ENCODE assay signal across 8 mouse cellular contexts in genomic region chr7:25249314-25250140, GRCm38 (mm10). TPM values are rescaled to one million over a fixed set of nuclear protein-coding genes. Genes with fewer than 3 reads are reported as not detected.
DNase-seq lines count a peak whose midpoint lies in the region; ATAC-seq and TF ChIP-seq lines count a peak whose summit lies in the region.

No protein-coding gene starts in this region.

- TF ChIP-seq CTCF in C2C12 (IDR thresholded peaks at IDR 0.05; ENCODE audit: control insufficient read depth, insufficient read depth, insufficient read length): no peak
- no peak for TF ChIP-seq CTCF in liver, postnatal 0 days (IDR thresholded peaks at IDR 0.05; ENCODE audit: low read depth)

- no peaks in the 10 kb centered on the region for H3K27me3 ChIP-seq in C2C12 (ENCODE audit: control insufficient read depth, insufficient read depth, insufficient read length)
- H3K27me3 ChIP-seq in embryonic facial prominence, embryonic 14.5 days (replicated peaks; ENCODE audit: control insufficient read depth, insufficient read depth, low read length): no peaks in the 10 kb centered on the region
- H3K27me3 ChIP-seq in heart, embryonic 13.5 days (replicated peaks): no peaks in the 10 kb centered on the region
- H3K27me3 ChIP-seq in kidney, embryonic 16.5 days (ENCODE audit: insufficient read depth, low read length): no peaks in the 10 kb centered on the region
- H3K27me3 ChIP-seq in liver, postnatal 0 days (ENCODE audit: insufficient read depth, low read length): no peaks in the 10 kb centered on the region
- no peaks in the 10 kb centered on the region for H3K27me3 ChIP-seq in neural tube, embryonic 14.5 days (ENCODE audit: control insufficient read depth, insufficient read depth, low read length)

- no peak for TF ChIP-seq EP300 in liver, postnatal 0 days (IDR thresholded peaks at IDR 0.05; ENCODE audit: low read depth)

- H3K4me3 ChIP-seq in C2C12 (ENCODE audit: insufficient read depth, poor library complexity, severe bottlenecking): peak overlapping the region; percentile 92
- peak overlapping the region; percentile 93 for H3K4me3 ChIP-seq in embryonic facial prominence, embryonic 14.5 days (ENCODE audit: low read depth, low read length)
- peak overlapping the region; percentile 99 for H3K4me3 ChIP-seq in heart, embryonic 13.5 days
- H3K4me3 ChIP-seq in kidney, embryonic 16.5 days (ENCODE audit: low read length): peak overlapping the region; percentile 95
- peak overlapping the region; percentile 74 for H3K4me3 ChIP-seq in liver, postnatal 0 days (ENCODE audit: low read depth, low read length)
- peak overlapping the region; percentile 71 for H3K4me3 ChIP-seq in neural tube, embryonic 14.5 days (ENCODE audit: low read depth, low read length)

- WGBS in embryonic facial prominence, embryonic 14.5 days: 1% methylated on average over 35 of the region's 73 CpGs
- WGBS in heart, embryonic 13.5 days: under 1% methylated on average over 38 of the region's 73 CpGs
- WGBS in kidney, embryonic 16.5 days: under 1% methylated on average over 47 of the region's 73 CpGs
- WGBS in liver, postnatal 0 days (ENCODE audit: insufficient replicate concordance): 2% methylated on average over 36 of the region's 73 CpGs
- 2% methylated on average over 34 of the region's 73 CpGs for WGBS in neural tube, embryonic 14.5 days

- H3K36me3 ChIP-seq in C2C12 (ENCODE audit: control insufficient read depth, insufficient read depth): peaks cover 16% of the 10 kb centered on the region
- peaks cover 20% of the 10 kb centered on the region for H3K36me3 ChIP-seq in embryonic facial prominence, embryonic 14.5 days (ENCODE audit: control insufficient read depth, insufficient read depth, low read length)
- H3K36me3 ChIP-seq in heart, embryonic 13.5 days: peaks cover 18% of the 10 kb centered on the region
- peaks cover 13% of the 10 kb centered on the region for H3K36me3 ChIP-seq in kidney, embryonic 16.5 days (ENCODE audit: insufficient read depth, low read length)
- H3K36me3 ChIP-seq in liver, postnatal 0 days (replicated peaks; ENCODE audit: insufficient read depth, low read length): peaks cover 16% of the 10 kb centered on the region; the same call in 1 of the 2 replicates
- H3K36me3 ChIP-seq in neural tube, embryonic 14.5 days (ENCODE audit: control insufficient read depth, insufficient read depth, low read length): no peaks in the 10 kb centered on the region

- peak overlapping the region; percentile 97 for H3K9ac ChIP-seq in embryonic facial prominence, embryonic 14.5 days (ENCODE audit: low read depth, low read length)
- H3K9ac ChIP-seq in heart, embryonic 13.5 days: peak overlapping the region; percentile 100
- peak overlapping the region; percentile 93 for H3K9ac ChIP-seq in kidney, embryonic 16.5 days (replicated peaks; ENCODE audit: low read length)
- peak overlapping the region; percentile 91 for H3K9ac ChIP-seq in liver, postnatal 0 days (replicated peaks)
- peak overlapping the region; percentile 70 for H3K9ac ChIP-seq in neural tube, embryonic 14.5 days (replicated peaks; ENCODE audit: low read depth, low read length)

- peak overlapping the region; percentile 99 for H3K27ac ChIP-seq in embryonic facial prominence, embryonic 14.5 days (replicated peaks; ENCODE audit: low read depth, low read length)
- H3K27ac ChIP-seq in heart, embryonic 13.5 days (replicated peaks): peak overlapping the region; percentile 100
- peak overlapping the region; percentile 99 for H3K27ac ChIP-seq in kidney, embryonic 16.5 days (ENCODE audit: low read length)
- peak overlapping the region; percentile 97 for H3K27ac ChIP-seq in liver, postnatal 0 days (ENCODE audit: low read depth)
- H3K27ac ChIP-seq in neural tube, embryonic 14.5 days (ENCODE audit: low read depth, low read length): peak overlapping the region; percentile 87

- peaks cover 60% of the 10 kb centered on the region for H3K79me2 ChIP-seq in C2C12 (ENCODE audit: control insufficient read depth, insufficient read depth)

- H3K4me2 ChIP-seq in embryonic facial prominence, embryonic 14.5 days (ENCODE audit: low read depth, low read length): peak overlapping the region; percentile 66
- H3K4me2 ChIP-seq in heart, embryonic 13.5 days: peak overlapping the region; percentile 96
- peak overlapping the region; percentile 95 for H3K4me2 ChIP-seq in kidney, embryonic 16.5 days (replicated peaks; ENCODE audit: low read depth, low read length)
- H3K4me2 ChIP-seq in liver, postnatal 0 days (ENCODE audit: low read depth, low read length): peak overlapping the region; percentile 88
- peak overlapping the region; percentile 99 for H3K4me2 ChIP-seq in neural tube, embryonic 14.5 days (ENCODE audit: low read depth, low read length)

- H3ac ChIP-seq in C2C12 (ENCODE audit: control insufficient read depth, insufficient read length, low read depth): peak overlapping the region; percentile 94

- DNase-seq in adrenal gland, adult 8-10 months: peak; percentile 67
- peak; percentile 94 for DNase-seq in embryonic facial prominence, embryonic 14.5 days (ENCODE audit: low spot score)
- DNase-seq in liver, postnatal 0 days: peak; percentile 81
- peak; percentile 79 for DNase-seq in thymus, postnatal 0 days (ENCODE audit: low spot score)

- ATAC-seq in embryonic facial prominence, embryonic 14.5 days (ENCODE audit: low read depth): peak; percentile 67
- ATAC-seq in heart, embryonic 13.5 days (ENCODE audit: extremely low read depth, insufficient number of reproducible peaks, low FRiP score, low TSS enrichment): peak; percentile 37
- peak; percentile 71 for ATAC-seq in kidney, embryonic 16.5 days (ENCODE audit: low FRiP score, low TSS enrichment)
- peak; percentile 50 for ATAC-seq in liver, postnatal 0 days
- peak; percentile 22 for ATAC-seq in neural tube, embryonic 14.5 days (ENCODE audit: low read depth)

- no peaks in the 10 kb centered on the region for H3K9me3 ChIP-seq in embryonic facial prominence, embryonic 14.5 days (ENCODE audit: control insufficient read depth, low read length)
- H3K9me3 ChIP-seq in heart, embryonic 13.5 days: no peaks in the 10 kb centered on the region
- no peaks in the 10 kb centered on the region for H3K9me3 ChIP-seq in kidney, embryonic 16.5 days (ENCODE audit: low read length)
- no peaks in the 10 kb centered on the region for H3K9me3 ChIP-seq in liver, postnatal 0 days (ENCODE audit: low read length)
- H3K9me3 ChIP-seq in neural tube, embryonic 14.5 days (ENCODE audit: control insufficient read depth, low read length): no peaks in the 10 kb centered on the region

- H3K79me3 ChIP-seq in C2C12 (ENCODE audit: low read depth): peaks cover 49% of the 10 kb centered on the region

- peaks cover 25% of the 10 kb centered on the region for H3K4me1 ChIP-seq in embryonic facial prominence, embryonic 14.5 days (ENCODE audit: control insufficient read depth, insufficient read depth, low read length)
- peaks cover 56% of the 10 kb centered on the region for H3K4me1 ChIP-seq in heart, embryonic 13.5 days
- H3K4me1 ChIP-seq in kidney, embryonic 16.5 days (ENCODE audit: insufficient read depth, low read length): peaks cover 51% of the 10 kb centered on the region
- H3K4me1 ChIP-seq in liver, postnatal 0 days (ENCODE audit: insufficient read depth): peaks cover 41% of the 10 kb centered on the region
- peaks cover 21% of the 10 kb centered on the region for H3K4me1 ChIP-seq in neural tube, embryonic 14.5 days (ENCODE audit: control insufficient read depth, insufficient read depth, low read length)

RNA-seq across cellular contexts. Expression of gene Erf, which starts 1.0 kb away (rescaled TPM):
- polyA plus RNA-seq in C2C12 (2012; fragmentation: generic; extraction: Trizol): 61.8 TPM
- 10 to 100 TPM; 23.6 to 29.4 (median 27.2) TPM for total RNA-seq in adrenal gland, adult 8-10 months (2022)
- 23.3 and 26.0 TPM in 2 replicates for polyA plus RNA-seq in embryonic facial prominence, embryonic 14.5 days (2014; fragmentation: Nextera tagmentation; extraction: Ambion mirVana)
- 11.2 and 14.3 TPM in 2 replicates for polyA plus RNA-seq in heart, embryonic 13.5 days (2015; fragmentation: Nextera tagmentation; extraction: Ambion mirVana)
- polyA plus RNA-seq in kidney, embryonic 16.5 days (2015; fragmentation: Nextera tagmentation; extraction: Ambion mirVana): 12.5 and 15.2 TPM in 2 replicates
- 4.6 and 5.2 TPM in 2 replicates for polyA plus RNA-seq in liver, postnatal 0 days (2015; fragmentation: Nextera tagmentation; extraction: Ambion mirVana)
- 4.5 and 4.8 TPM in 2 replicates for polyA plus RNA-seq in neural tube, embryonic 14.5 days (2014; fragmentation: Nextera tagmentation; extraction: Ambion mirVana)
- polyA plus RNA-seq in thymus, postnatal 0 days (2015; fragmentation: Nextera tagmentation; extraction: Ambion mirVana): 4.5 and 6.4 TPM in 2 replicates

RNA-seq across cellular contexts. Expression of gene Gsk3a, which starts 11.9 kb away (rescaled TPM):
- 87.3 TPM for polyA plus RNA-seq in C2C12 (2012; fragmentation: generic; extraction: Trizol)
- total RNA-seq in adrenal gland, adult 8-10 months (2022): 100 to 1,000 TPM in 3 of 4 experiments, 10 to 100 TPM in 1; 99.2 to 107 (median 104) TPM
- 14.3 and 14.8 TPM in 2 replicates for polyA plus RNA-seq in embryonic facial prominence, embryonic 14.5 days (2014; fragmentation: Nextera tagmentation; extraction: Ambion mirVana)
- polyA plus RNA-seq in heart, embryonic 13.5 days (2015; fragmentation: Nextera tagmentation; extraction: Ambion mirVana): 7.8 and 8.2 TPM in 2 replicates
- polyA plus RNA-seq in kidney, embryonic 16.5 days (2015; fragmentation: Nextera tagmentation; extraction: Ambion mirVana): 9.0 and 9.9 TPM in 2 replicates
- polyA plus RNA-seq in liver, postnatal 0 days (2015; fragmentation: Nextera tagmentation; extraction: Ambion mirVana): 4.3 and 5.1 TPM in 2 replicates
- 21.5 and 25.1 TPM in 2 replicates for polyA plus RNA-seq in neural tube, embryonic 14.5 days (2014; fragmentation: Nextera tagmentation; extraction: Ambion mirVana)
- 16.7 and 17.5 TPM in 2 replicates for polyA plus RNA-seq in thymus, postnatal 0 days (2015; fragmentation: Nextera tagmentation; extraction: Ambion mirVana)

RNA-seq across cellular contexts. Expression of gene Cic, which starts 18.0 kb away (rescaled TPM):
- polyA plus RNA-seq in C2C12 (2012; fragmentation: generic; extraction: Trizol): 79.5 TPM
- 100 to 1,000 TPM; 118 to 195 (median 151) TPM for total RNA-seq in adrenal gland, adult 8-10 months (2022)
- polyA plus RNA-seq in embryonic facial prominence, embryonic 14.5 days (2014; fragmentation: Nextera tagmentation; extraction: Ambion mirVana): 48.8 and 49.0 TPM in 2 replicates
- 22.9 and 23.4 TPM in 2 replicates for polyA plus RNA-seq in heart, embryonic 13.5 days (2015; fragmentation: Nextera tagmentation; extraction: Ambion mirVana)
- 28.9 and 30.8 TPM in 2 replicates for polyA plus RNA-seq in kidney, embryonic 16.5 days (2015; fragmentation: Nextera tagmentation; extraction: Ambion mirVana)
- polyA plus RNA-seq in liver, postnatal 0 days (2015; fragmentation: Nextera tagmentation; extraction: Ambion mirVana): 8.9 and 9.7 TPM in 2 replicates
- polyA plus RNA-seq in neural tube, embryonic 14.5 days (2014; fragmentation: Nextera tagmentation; extraction: Ambion mirVana): 43.3 and 46.6 TPM in 2 replicates
- 28.4 and 37.2 TPM in 2 replicates for polyA plus RNA-seq in thymus, postnatal 0 days (2015; fragmentation: Nextera tagmentation; extraction: Ambion mirVana)

RNA-seq across cellular contexts. Expression of gene Zfp526, which starts 28.3 kb away (rescaled TPM):
- polyA plus RNA-seq in C2C12 (2012; fragmentation: generic; extraction: Trizol): 5.4 TPM
- 10 to 100 TPM; 11.7 to 16.1 (median 14.2) TPM for total RNA-seq in adrenal gland, adult 8-10 months (2022)
- 4.1 and 4.4 TPM in 2 replicates for polyA plus RNA-seq in embryonic facial prominence, embryonic 14.5 days (2014; fragmentation: Nextera tagmentation; extraction: Ambion mirVana)
- polyA plus RNA-seq in heart, embryonic 13.5 days (2015; fragmentation: Nextera tagmentation; extraction: Ambion mirVana): 2.1 TPM in 2 replicates
- 2.7 and 3.0 TPM in 2 replicates for polyA plus RNA-seq in kidney, embryonic 16.5 days (2015; fragmentation: Nextera tagmentation; extraction: Ambion mirVana)
- polyA plus RNA-seq in liver, postnatal 0 days (2015; fragmentation: Nextera tagmentation; extraction: Ambion mirVana): 1.0 and 1.2 TPM in 2 replicates
- polyA plus RNA-seq in neural tube, embryonic 14.5 days (2014; fragmentation: Nextera tagmentation; extraction: Ambion mirVana): 1.7 and 2.8 TPM in 2 replicates
- polyA plus RNA-seq in thymus, postnatal 0 days (2015; fragmentation: Nextera tagmentation; extraction: Ambion mirVana): 2.7 and 3.1 TPM in 2 replicates

RNA-seq across cellular contexts. Expression of gene Dedd2, which starts 29.1 kb away (rescaled TPM):
- 5.3 TPM for polyA plus RNA-seq in C2C12 (2012; fragmentation: generic; extraction: Trizol)
- 10 to 100 TPM; 15.6 to 22.2 (median 19.1) TPM for total RNA-seq in adrenal gland, adult 8-10 months (2022)
- 8.3 and 9.4 TPM in 2 replicates for polyA plus RNA-seq in embryonic facial prominence, embryonic 14.5 days (2014; fragmentation: Nextera tagmentation; extraction: Ambion mirVana)
- 5.3 and 6.6 TPM in 2 replicates for polyA plus RNA-seq in heart, embryonic 13.5 days (2015; fragmentation: Nextera tagmentation; extraction: Ambion mirVana)
- polyA plus RNA-seq in kidney, embryonic 16.5 days (2015; fragmentation: Nextera tagmentation; extraction: Ambion mirVana): 12.0 and 13.2 TPM in 2 replicates
- 19.2 and 21.1 TPM in 2 replicates for polyA plus RNA-seq in liver, postnatal 0 days (2015; fragmentation: Nextera tagmentation; extraction: Ambion mirVana)
- 14.9 and 15.3 TPM in 2 replicates for polyA plus RNA-seq in neural tube, embryonic 14.5 days (2014; fragmentation: Nextera tagmentation; extraction: Ambion mirVana)
- polyA plus RNA-seq in thymus, postnatal 0 days (2015; fragmentation: Nextera tagmentation; extraction: Ambion mirVana): 28.4 and 32.8 TPM in 2 replicates

Comparison
In these comparisons a context has a peak if more than half of its experiments do, and no peak if none do; other contexts are left out.
1. Peak in every context shown above with its lines: DNase-seq, ATAC-seq, H3K4me3 ChIP-seq and H3K27ac ChIP-seq.